Mouse (Mus musculus) heart, adult 9 months (tissue): ENCODE measurements around the gene Rsl1d1.
"Not testable (repeated sequence)": the region's sequence is repeated elsewhere in the genome, so short reads cannot be mapped to it uniquely, and the experiment has no call there.

Source experiments
- DNase-seq, 2 experiments: peaks; one replicate each; pipeline ENCODE4 v3.0.0; 2022; ENCODE audit warnings: low spot score in 2 of 2

The Rsl1d1 gene

GRCm38 (mm10) chr16:11164695-11165255 is 38.4 kb downstream of the Rsl1d1 start:
- DNase-seq = no peak

GRCm38 (mm10) chr16:11157721-11158120 is 45.4 kb downstream of the Rsl1d1 start:
- DNase-seq = not testable (repeated sequence)

- DNase-seq = no peak
Measured at GRCm38 (mm10) chr16:11154500-11154899, 48.6 kb downstream of the Rsl1d1 start.

GRCm38 (mm10) chr16:11143706-11144483 is 59.2 kb downstream of the Rsl1d1 start:
- peak; percentile 99 to 100 for DNase-seq
